Mouse (Mus musculus) heart, postnatal 14 days (tissue): ENCODE results near the gene Actn4. TPM values are rescaled to one million over a fixed set of nuclear protein-coding genes. Genes with fewer than 3 reads are reported as not detected.
A peak's percentile ranks its signal among the peaks of the same experiment; 100 is the strongest.

Source experiments
- DNase-seq, 2 experiments: peaks; one replicate each; pipeline ENCODE4 v3.0.0; 2021 to 2022
- intact Hi-C: fragments of 180-260 bp; cut with DNase I; formaldehyde crosslinking; loops from one replicate; pipeline ENCODE4 v1.15.1; 2025
- total RNA-seq, 2 experiments: library from RNA; stranded (reverse); gene quantifications; 2 replicates each; pipeline ENCODE4 v1.2.3; 2021

The Actn4 gene
- total RNA-seq, 2 experiments from 2014 or later: 110 to 127 TPM

DNA sequence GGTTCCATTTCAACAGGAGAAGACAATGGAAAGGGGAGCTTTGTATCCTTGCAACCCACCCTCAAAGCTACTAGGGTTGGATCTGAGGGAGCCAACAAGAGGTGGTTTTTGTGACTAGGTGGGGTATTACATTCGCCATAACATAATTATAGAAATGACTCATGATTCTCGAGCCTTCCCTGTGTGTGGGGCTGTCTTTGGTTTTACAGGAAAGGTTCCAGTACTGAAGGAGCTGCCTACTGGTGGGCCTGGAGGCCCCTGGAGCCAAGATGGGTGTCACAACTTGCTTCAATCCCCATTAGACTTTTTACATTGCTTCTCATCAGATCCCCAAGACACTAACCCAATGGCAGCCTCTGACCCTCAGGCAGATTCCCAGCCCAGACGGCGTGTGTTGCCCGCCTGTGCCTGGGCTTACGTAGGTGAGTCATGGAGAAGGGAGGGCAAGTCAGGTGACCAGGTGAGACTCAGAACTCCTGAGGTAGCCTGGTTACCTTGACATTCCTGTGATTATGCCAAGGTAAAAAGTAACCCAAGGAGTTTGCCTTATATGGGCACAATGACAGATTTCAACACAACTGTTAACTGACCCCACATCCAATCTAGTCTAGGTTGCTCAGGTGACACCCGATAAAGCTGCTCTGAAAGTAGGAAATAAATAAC is 31.0 kb downstream of the Actn4 start:
- intact Hi-C loops: no loop called here
- no peak for DNase-seq

DNA sequence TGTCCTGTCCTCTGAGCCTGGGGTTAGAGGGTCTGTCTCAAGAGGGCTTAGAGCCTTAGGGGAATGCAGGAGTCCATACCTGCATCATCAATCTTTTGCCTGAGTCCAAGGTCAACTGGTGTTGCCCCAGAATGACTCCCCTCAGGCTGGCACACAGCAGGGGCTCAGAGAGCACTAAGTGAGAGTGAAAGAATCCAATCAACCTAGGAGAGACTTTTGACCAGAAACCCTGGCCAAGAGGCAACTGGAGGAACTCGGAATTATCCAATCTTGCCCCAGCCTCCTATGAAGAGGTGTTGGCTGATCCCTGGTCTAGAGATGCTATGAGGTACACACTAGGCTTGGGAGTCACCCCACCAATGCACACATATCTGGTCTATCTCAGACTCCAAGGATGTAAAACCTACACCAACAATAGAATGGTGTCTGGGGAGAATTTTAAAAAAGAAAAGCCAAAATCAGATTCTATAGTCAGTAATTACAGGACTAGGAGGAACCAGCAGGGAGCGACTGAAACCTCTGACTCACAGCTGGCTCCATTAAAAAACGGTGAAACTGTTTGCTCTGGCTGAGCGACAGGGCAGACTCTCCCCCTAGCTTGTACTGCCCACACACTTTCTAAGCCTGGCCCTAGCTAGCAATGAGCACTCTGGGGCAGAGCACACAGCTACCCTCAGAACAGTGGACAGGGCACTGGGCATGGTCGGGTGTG is 31.7 kb downstream of the Actn4 start:
- intact Hi-C loops: no loop called here
- DNase-seq: no peak

DNA sequence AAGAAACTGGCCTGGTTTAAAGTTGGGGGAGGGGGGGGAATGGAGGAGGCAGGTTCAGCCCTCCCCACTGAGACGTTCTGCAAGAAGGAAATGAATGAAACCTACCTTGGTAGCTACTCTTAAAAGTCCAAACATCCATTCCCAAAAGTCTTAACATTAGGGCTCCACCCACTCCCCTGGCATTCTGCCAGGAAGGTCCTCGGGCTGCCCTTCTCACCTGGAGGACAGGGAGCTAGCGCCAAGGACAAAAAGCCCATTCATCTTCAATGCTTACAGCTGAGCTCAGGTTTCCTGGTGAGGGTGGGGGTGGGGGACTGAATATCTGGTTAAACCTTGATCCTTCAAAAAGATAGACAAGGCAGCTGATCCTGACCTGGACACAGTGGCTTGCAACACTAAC is 32.8 kb downstream of the Actn4 start:
- no peak for DNase-seq
- intact Hi-C loops: no loop called here

DNA sequence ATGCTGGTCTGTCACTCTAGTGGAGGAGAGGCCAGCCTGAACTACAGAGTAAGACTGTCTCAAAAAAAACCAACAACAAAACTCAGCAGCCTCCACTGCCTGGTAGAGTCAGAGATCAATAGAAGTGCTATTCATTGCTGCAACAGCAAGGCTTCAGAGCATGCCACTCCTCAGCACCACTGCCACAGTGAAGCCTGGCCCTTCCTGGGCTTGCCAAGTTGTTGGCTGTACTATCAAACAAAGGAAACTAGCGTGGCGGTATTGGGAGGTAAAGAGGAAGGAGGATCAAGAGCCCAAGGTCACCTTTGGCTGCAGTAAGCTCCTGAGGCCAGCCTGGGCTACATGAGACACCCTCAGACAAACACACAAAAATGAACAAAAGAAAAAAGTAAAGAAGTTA is 36.0 kb downstream of the Actn4 start:
- intact Hi-C loops: no loop called here

DNA sequence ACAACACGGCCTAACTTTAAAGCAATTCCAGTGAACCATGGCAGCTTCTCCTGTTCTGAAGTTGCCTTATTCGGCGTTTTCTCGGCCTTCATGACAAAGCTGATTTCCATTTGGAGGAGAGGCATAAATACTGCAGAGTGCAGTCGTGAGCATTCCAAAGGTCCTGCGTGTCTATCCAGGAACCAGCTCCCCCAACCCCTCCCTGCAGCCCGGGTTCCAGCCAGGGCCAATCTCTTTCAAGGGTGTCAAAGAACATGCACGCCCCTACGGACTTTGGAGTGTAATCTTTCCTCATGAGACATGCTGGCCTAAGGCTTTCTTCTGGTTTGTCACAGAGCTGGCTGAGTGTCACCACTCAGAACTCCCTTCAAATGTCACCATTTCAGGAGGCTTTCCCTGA is 36.8 kb downstream of the Actn4 start:
- peak; percentile 69 to 77 for DNase-seq
- intact Hi-C loops: no loop called here

More for the DNA sequence above, 36.0 kb downstream of the Actn4 start:
- no peak for DNase-seq

DNA sequence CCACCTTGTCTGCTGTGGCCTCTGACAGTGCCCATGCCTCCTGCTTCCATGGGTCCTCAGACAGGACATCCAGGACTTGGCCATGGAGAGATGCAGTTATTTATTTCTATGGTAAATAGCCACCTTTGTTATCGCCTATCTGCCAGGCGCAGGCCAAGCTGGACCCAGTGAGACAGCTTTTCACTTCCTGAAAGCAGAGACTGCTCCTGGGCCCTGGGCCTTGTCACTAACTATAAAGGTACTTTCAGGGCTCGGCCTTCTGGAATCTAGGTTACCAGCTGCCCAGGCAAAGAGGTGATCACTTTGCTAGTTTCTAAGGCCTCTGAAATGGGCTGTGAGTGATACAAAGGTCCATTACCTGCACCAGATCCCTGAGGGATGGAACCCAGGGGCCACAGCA is 37.3 kb downstream of the Actn4 start:
- intact Hi-C loops: loop anchor here (5.0 kb wide), 1 partner anchor 32 kb away; no protein-coding TSS in a partner anchor
- DNase-seq: no peak

DNA sequence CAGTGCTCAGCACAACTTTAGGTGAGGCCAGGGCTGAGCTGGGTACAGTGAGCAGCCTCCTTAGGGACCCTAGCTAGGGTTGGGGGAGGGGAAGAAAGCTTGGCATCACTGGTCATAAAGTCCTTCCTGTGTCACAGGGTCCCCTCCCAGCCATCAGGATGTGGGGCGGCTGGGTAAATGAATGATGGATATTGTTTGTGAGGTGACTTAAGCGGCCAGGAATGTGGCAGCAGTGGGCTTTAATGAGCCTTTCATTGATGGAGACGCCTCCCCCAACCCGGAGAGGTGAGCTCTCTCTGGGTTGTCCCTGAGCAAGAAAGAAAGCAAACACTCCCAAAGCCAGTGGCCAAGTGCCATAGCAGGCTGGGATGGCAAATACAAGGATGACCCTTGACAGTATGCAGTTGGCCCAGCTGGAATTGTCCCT is 38.3 kb downstream of the Actn4 start:
- peak; percentile 44 to 45 for DNase-seq
- intact Hi-C loops: loop anchor here (5.0 kb wide), 1 partner anchor 33 kb away; no protein-coding TSS in a partner anchor

DNA sequence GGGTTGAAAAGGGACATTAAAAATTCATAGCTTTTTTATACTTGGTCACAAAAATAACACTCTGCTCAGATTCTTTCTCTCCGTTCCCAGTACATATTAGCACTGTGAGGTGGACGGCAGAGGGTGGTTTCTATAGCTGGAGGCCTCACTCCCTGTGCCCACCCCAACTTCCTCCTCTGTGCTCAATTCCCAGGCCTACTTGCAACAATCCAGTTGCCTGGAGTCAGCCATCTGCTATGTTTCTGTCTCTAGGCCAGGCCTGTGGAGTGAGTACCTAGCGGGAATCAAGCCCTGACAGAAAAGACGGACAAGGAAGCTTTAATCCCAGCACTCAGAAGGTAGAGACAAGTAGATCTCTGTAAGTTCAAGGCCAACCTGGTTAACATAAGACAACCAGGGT is 39.5 kb downstream of the Actn4 start:
- intact Hi-C loops: loop anchor here (5.0 kb wide), 1 partner anchor 35 kb away; no protein-coding TSS in a partner anchor
- DNase-seq: no peak

DNA sequence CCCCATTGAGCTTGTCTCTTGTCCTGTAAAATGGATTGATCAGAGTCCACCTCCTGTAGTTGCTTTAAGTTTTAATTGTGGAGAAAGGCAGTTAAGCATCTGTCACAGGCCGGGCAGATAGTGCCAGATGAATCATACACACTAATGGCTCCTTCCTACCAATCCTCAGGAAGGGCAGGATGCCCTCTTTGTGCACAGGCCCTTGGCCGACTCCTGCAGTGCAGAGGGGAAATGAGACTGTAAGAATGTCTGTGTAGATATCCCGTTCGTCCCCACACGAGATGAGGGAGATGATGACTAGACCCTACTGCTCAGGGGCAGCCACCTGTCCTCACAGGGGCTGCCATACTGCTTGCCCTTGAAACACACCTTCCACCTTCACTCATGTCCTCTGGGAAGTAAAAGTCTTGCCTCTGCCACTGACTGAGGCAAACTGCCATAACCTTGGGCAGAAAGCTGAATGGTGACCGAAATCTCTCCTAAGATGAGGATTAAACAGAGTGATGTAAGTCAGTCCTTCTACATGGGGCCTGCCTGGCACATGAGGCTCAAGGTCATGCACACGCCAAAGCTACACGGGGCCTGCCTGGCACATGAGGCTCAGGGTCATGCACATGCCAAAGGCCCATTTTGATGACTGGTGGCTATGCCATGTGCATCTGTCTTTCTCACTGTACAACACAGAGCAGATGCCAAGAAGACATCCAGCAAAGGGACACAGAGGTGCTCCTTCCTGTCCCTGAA is 40.2 kb downstream of the Actn4 start:
- DNase-seq: no peak
- intact Hi-C loops: loop anchor here (5.0 kb wide), 1 partner anchor 35 kb away; no protein-coding TSS in a partner anchor

DNA sequence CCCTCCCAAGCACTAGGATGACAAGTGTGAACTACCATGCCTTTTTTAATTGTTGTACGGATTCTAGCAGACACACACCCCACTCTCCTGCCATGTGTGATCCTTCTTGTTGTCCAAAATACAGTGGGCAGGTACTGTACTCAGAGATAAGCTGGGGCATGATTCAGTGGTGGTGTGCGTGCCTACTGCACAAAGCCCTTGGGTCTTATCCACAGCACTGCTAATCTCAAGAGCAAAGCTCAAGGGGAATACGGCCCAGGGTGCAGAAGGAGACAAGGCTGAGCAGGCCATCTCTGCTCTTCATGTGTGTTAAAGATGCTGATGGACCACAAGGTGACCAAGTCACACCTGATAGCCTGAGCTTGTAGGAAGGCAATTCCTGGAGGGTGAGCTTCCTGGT is 41.0 kb downstream of the Actn4 start:
- no peak for DNase-seq
- intact Hi-C loops: loop anchor here (5.0 kb wide), 1 partner anchor 36 kb away; no protein-coding TSS in a partner anchor

DNA sequence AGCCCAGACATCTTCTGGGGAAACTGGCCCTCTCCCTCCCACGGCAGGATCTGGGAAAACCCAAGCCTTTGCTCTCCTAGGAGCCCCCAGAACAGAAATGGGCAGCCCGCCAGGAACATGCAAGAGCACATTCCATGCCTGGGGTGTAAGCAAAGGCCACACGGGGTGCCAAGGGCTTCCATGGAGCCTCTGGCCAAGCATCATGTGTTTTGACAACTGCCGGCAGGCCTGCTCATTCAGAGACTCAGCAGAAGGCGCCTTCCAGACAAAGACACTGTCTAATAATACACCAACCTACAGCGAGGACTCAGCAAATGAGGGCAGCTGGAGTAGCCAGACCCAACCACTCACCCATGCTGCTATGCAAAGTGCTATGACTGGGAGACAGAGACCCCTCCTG is 42.3 kb downstream of the Actn4 start:
- DNase-seq: peak; percentile 87 to 89
- intact Hi-C loops: loop anchor here (5.0 kb wide), 1 partner anchor 37 kb away; no protein-coding TSS in a partner anchor

DNA sequence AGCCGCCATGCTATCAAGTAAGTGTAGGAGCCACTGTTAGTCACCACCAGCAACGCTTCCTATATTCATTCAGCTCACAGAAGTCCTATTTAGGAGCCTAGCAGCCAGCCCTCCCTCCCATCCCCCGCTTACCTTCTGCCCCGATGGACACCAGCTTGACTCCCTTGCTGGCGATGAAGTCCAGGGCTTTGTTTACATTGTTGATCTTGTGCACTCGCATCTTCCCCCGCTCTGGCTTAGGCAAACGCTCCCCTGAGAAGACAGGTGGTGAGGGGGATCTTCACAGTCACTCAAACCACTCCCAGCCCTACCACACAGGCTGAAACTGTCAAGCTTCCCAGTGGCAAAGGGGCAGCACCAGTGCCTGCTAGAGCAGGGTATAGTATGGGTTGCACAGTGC is 43.6 kb downstream of the Actn4 start:
- intact Hi-C loops: no loop called here
- no peak for DNase-seq

DNA sequence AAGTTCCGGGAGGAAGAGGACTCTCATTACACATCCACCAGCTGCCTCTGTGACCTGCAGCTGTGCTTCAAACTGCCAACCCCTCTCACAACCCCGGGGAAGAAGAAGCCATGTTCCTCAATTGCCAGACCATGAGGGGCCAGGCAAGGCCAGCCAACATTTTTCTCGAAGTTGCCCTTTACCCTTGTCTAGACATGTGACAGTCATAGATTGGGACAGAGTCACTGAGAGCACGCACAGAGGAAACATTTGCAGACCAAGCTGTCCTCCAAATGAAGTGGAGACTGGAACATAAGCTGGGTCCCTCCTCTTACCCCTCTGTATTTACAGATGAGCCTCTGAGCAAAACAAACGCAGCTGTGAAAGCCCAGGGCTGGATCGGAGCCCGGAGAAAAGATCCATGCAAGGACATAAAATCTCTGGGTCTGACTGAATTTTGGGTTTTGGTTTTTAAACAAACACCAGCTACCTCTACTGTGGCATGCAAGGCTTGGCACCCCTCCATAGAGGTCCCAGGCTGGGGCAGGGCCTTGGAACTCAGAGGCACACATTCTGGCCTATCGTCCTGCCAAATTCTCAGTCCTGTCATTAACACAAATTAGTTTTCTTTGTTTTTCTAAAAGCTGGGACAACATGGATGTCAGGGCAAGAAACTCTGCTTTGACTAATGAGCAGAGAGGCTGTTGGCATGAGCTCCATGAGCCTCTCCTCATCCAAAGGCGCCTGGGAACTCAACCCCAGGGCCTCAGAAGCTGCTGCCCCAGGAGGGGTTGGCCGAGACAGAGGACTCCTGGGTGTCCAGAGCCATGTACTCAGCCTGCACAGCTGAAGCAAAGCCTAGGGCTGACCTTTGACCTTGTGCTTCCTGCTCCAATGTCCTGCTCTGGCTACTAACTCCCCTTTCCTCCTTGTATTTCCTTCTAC is 44.4 kb downstream of the Actn4 start:
- peak; percentile 65 to 68 for DNase-seq
- intact Hi-C loops: no loop called here

DNA sequence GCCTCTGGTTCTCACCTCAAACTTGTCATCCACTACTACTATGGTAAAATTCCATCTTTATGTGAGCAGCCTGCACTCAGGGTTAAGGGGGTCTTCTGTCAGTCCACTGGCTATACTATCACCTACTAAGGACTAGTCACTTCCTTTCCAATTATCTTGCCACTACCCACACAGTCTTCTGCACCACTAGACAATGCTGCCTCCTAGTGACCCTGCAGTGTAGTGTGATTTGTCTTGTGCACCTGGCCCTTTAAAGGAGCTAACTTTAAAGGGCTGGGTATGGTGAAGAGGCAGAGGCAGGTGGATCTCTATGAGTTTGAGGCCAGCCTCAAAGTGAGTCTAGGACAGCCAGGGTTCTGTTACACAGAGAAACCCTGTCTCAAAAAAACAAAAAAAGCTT is 45.6 kb downstream of the Actn4 start:
- intact Hi-C loops: no loop called here
- no peak for DNase-seq

DNA sequence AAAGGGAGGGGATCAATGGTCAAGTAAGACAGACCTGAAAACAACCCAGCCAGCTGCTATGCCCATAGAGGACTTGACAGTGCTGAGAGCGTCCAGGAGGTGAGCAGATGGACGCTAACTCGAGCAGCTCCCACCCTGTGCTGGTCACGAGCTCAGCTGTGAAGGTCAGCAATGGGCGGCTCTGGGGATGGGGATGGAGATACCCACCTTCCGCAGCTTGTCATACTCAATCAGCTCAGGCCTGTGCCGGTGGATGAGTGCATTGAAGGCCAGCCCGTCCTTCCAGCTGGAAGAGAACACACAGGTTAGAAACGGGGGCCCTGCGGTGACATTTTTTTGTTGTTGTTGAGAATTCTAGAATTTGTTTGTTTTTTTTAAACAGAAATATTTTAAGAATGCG is 49.0 kb downstream of the Actn4 start:
- no peak for DNase-seq
- intact Hi-C loops: no loop called here

DNA sequence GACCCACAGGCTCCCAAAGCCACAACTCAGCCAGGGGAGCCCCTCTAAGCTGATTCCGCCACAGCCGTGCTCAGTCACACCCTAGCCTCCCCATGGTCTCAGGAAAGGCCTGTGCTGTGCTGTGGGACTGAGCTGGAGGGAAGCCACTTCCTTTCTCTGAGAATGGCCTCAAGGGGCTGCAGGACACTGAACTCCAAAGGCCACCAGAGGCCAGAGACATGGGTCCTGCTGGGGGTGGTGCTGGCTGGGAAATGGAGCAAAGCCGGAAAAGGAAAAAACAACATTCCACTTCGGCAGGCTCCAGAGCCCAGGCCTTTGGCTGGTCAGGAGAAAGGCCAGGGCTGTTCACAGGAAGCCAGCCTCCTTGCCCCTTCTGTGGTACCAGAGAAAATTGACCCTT is 50.5 kb downstream of the Actn4 start:
- intact Hi-C loops: no loop called here
- peak; percentile 68 to 69 for DNase-seq

DNA sequence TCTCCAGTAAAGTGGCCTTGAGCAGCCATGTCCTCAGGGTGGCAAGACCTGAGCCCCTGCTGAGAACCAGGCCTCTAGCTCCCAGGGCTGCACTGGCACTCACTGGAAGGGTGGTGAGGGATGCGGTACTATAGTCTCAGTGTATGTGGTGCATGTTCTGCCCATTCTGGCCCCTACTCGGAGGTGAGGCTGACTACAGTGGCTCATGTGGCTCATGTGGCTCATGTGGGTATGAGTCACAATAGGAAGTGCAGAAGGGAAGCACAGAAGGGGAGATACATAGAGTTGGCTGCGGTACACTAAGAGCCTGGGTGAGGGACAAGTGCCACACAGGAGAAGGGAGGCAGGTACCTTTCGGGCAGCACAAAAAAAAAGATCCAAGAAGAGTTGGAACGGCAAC is 54.9 kb downstream of the Actn4 start:
- intact Hi-C loops: no loop called here
- no peak for DNase-seq

DNA sequence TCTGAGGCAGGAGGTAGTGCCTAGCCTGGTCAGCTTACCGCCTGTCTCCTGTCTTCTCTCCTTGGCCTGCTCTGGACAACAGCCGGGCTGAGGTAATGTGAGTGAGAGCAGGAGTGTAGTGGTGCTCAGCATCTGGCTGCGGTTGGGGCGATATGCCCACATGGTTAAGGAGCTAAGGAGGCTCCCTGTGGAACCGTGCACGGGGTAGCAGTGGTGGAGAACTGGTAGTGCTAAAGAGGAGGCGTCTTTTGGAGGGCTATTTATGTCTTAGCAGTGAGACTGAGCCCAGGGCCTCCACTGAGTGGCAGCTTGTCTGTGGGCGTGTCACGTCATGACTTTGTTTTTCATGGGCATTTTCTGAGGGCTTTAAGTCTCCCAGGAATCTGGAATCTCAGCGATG is 58.4 kb downstream of the Actn4 start:
- intact Hi-C loops: loop anchor here (2.0 kb wide), 1 partner anchor 69 kb away; no protein-coding TSS in a partner anchor
- DNase-seq: no peak

DNA sequence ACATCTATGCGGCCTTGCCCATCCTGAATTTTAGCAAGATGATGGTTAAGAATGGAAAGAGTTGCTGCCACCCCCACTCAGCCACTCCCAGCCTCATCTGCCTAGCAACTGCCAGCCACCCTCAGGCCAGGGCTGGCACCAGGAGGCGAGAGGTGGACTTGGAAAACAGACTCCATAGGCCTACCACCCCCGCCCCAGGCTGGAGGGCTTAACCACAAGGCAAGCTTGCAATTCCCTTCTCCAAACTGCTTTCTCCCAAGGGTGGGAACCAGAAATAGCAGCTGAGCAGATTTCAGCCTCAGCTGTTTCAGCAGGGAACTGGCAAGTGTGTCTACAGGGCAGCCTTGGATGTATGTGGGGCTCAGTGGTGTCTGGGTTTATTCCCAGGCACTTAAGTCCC is 59.3 kb downstream of the Actn4 start:
- DNase-seq: no peak
- intact Hi-C loops: no loop called here

DNA sequence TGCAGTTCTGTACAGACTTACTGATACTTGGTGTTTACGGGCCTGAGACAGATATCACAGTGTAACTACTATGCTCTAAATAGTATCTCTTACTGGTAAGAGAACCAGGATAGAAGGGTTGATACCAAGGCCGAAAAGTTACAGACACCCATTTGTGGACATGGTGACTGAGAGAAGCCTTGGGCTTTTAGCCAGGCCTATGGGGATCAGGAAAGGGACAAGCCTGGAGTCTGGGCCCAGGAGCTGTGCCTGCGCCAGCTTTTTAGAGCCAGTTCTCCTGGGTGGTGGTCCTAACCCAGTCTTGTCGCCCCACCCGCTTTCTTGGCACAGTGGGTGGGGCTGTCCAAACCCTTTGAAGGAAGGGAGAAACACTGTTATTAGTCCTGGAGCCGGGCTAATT is 60.0 kb downstream of the Actn4 start:
- intact Hi-C loops: no loop called here
- DNase-seq: no peak
